Mouse (Mus musculus) layer of hippocampus, adult 9-10 months (tissue): ENCODE measurements at regions not wholly inside any gene's neighbourhood (a gene's known extent, or its start where the extent isn't known, plus 50 kb on each side); places are given as distances from the start of the nearest gene placed in this dataset.

ENCODE experiments used
- DNase-seq: peaks from one replicate; pipeline ENCODE4 v3.0.0; 2022; ENCODE audit warnings: low spot score

- no peak for DNase-seq
Measured at GRCm38 (mm10) chr7:70756676-70757075, 390.1 kb upstream of the Nr2f2 start.

- DNase-seq, result no peak
Measured at GRCm38 (mm10) chr7:70754826-70755225, 388.3 kb upstream of the Nr2f2 start.

- DNase-seq, result no peak
Measured at GRCm38 (mm10) chr7:70752802-70753218, 386.3 kb upstream of the Nr2f2 start.

GRCm38 (mm10) chr7:70748884-70749283 is 382.3 kb upstream of the Nr2f2 start:
- DNase-seq, result no peak

GRCm38 (mm10) chr7:70748345-70748744 is 381.8 kb upstream of the Nr2f2 start:
- no peak for DNase-seq

GRCm38 (mm10) chr7:70744296-70744695 is 377.8 kb upstream of the Nr2f2 start:
- DNase-seq, result no peak

- DNase-seq, result no peak
Measured at GRCm38 (mm10) chr7:70735591-70735990, 369.1 kb upstream of the Nr2f2 start.

- DNase-seq, result no peak
Measured at GRCm38 (mm10) chr7:70733501-70733900, 367.0 kb upstream of the Nr2f2 start.

GRCm38 (mm10) chr7:70729896-70730295 is 363.4 kb upstream of the Nr2f2 start:
- DNase-seq, result no peak

- no peak for DNase-seq
Measured at GRCm38 (mm10) chr7:70718149-70718765, 351.7 kb upstream of the Nr2f2 start.

- no peak for DNase-seq
Measured at GRCm38 (mm10) chr7:70717608-70718007, 351.1 kb upstream of the Nr2f2 start.

- DNase-seq, result no peak
Measured at GRCm38 (mm10) chr7:70716811-70717458, 350.4 kb upstream of the Nr2f2 start.

GRCm38 (mm10) chr7:70712141-70712540 is 345.6 kb upstream of the Nr2f2 start:
- peak; percentile 22 for DNase-seq

- no peak for DNase-seq
Measured at GRCm38 (mm10) chr7:70706281-70706680, 339.7 kb upstream of the Nr2f2 start.

- no peak for DNase-seq
Measured at GRCm38 (mm10) chr7:70703784-70704183, 337.2 kb upstream of the Nr2f2 start.

- no peak for DNase-seq
Measured at GRCm38 (mm10) chr7:70700461-70700860, 333.9 kb upstream of the Nr2f2 start.

GRCm38 (mm10) chr7:70699391-70699790 is 332.9 kb upstream of the Nr2f2 start:
- DNase-seq, result no peak

- DNase-seq, result no peak
Measured at GRCm38 (mm10) chr7:70698986-70699385, 332.5 kb upstream of the Nr2f2 start.

- no peak for DNase-seq
Measured at GRCm38 (mm10) chr7:70692160-70692559, 325.6 kb upstream of the Nr2f2 start.

- DNase-seq, result no peak
Measured at GRCm38 (mm10) chr7:70690845-70691244, 324.3 kb upstream of the Nr2f2 start.

GRCm38 (mm10) chr7:70669065-70669464 is 302.5 kb upstream of the Nr2f2 start:
- DNase-seq, result no peak

GRCm38 (mm10) chr7:70660162-70660561 is 293.6 kb upstream of the Nr2f2 start:
- DNase-seq, result peak; percentile 15

- no peak for DNase-seq
Measured at GRCm38 (mm10) chr7:70649760-70650377, 283.3 kb upstream of the Nr2f2 start.
